Mouse (Mus musculus): ENCODE data around the gene Zmiz2. TPM values are rescaled to one million over a fixed set of nuclear protein-coding genes. Genes with fewer than 3 reads are reported as not detected.
"Not testable (repeated sequence)": the region's sequence is repeated elsewhere in the genome, so short reads cannot be mapped to it uniquely, and the experiment has no call there.

Zmiz2 gene
- polyA plus RNA-seq, 1 experiment from 2014 or later = 13.8 TPM

DNA sequence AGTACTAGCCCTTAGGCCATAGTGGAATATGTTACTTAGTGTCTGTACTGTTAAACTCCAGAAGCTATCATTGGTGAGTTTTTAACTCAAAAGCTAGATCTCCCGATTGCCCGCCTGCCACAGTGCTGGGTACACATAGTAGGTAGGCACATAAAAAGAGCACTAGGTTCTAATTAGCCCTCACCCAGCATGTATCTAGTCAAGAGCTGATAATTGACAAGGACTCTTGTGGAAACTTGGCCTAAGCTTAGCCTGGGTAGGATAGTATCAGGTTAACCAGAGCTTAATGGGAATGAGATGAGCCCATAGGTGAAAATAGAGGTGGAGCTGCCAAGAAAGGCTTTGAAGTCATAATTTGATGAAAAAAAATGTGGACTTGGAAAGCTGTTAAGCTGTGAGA is 28.2 kb downstream of the Zmiz2 start:
- Histone ChIP-seq H3K4me3 (peak overlapping the region; percentile 95), H3K9me3 (replicated peaks) (no peaks in the 10 kb centered on the region), H3K27ac (replicated peaks) (peak overlapping the region; percentile 99), H3K27me3 (ENCODE audit: low read depth, poor library complexity, severe bottlenecking) (no peaks in the 10 kb centered on the region), H3K36me3 (peaks cover 52% of the 10 kb centered on the region), H3K4me1 (peaks cover 30% of the 10 kb centered on the region)
- no peak for DNase-seq (ENCODE audit: low spot score)
- WGBS = 47% methylated on average over 2 of the region's 2 CpGs

DNA sequence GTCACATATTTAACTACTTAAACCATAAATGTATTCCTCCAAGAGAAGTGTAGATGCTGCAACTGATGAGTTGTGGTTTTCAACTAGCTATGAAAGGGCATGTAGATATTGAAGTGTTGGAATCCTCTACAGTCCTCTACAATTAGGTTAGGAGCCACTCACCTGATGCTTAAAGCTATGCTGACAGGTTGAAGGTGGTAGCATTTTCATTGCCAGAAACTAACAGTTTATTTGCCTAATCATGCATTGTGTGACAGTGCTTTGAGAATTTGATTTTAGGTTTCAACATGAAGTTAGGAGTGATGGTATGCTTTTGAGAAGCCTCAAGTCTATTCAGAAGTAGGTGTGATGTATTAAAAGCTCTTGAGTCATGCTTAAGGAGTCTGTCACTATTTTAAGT is 28.6 kb downstream of the Zmiz2 start:
- peak overlapping the region; percentile 95 for H3K4me3 ChIP-seq
- DNase-seq (ENCODE audit: low spot score) = no peak
- H3K27me3 ChIP-seq (ENCODE audit: low read depth, poor library complexity, severe bottlenecking) = no peaks in the 10 kb centered on the region
- peaks cover 57% of the 10 kb centered on the region for H3K36me3 ChIP-seq
- no peaks in the 10 kb centered on the region for H3K9me3 ChIP-seq (replicated peaks)
- peaks cover 30% of the 10 kb centered on the region for H3K4me1 ChIP-seq
- H3K27ac ChIP-seq (replicated peaks) = no peak overlapping the region

GRCm38 (mm10) chr11:6418751-6419150 is 29.9 kb downstream of the Zmiz2 start:
- H3K4me1 ChIP-seq = peaks cover 30% of the 10 kb centered on the region
- H3K27ac ChIP-seq (replicated peaks) = no peak overlapping the region
- H3K36me3 ChIP-seq = peaks cover 69% of the 10 kb centered on the region
- 93% methylated on average over 5 of the region's 5 CpGs for WGBS
- no peaks in the 10 kb centered on the region for H3K27me3 ChIP-seq (ENCODE audit: low read depth, poor library complexity, severe bottlenecking)
- H3K9me3 ChIP-seq (replicated peaks) = no peaks in the 10 kb centered on the region
- DNase-seq (ENCODE audit: low spot score) = no peak
- H3K4me3 ChIP-seq = peak overlapping the region; percentile 95

GRCm38 (mm10) chr11:6419156-6419555 is 30.3 kb downstream of the Zmiz2 start:
- H3K27me3 ChIP-seq (ENCODE audit: low read depth, poor library complexity, severe bottlenecking); H3K9me3 ChIP-seq (replicated peaks); H3K27ac ChIP-seq (replicated peaks); DNase-seq (ENCODE audit: low spot score); H3K4me3 ChIP-seq: not testable (repeated sequence)
- Histone ChIP-seq H3K36me3 (peaks cover 73% of the 10 kb centered on the region), H3K4me1 (peaks cover 30% of the 10 kb centered on the region)
- 79% methylated on average over 4 of the region's 4 CpGs for WGBS

- no peak overlapping the region for H3K27ac ChIP-seq (replicated peaks)
These were observed 31.4 kb downstream of the Zmiz2 start for GRCm38 (mm10) chr11:6420283-6420703.

DNA sequence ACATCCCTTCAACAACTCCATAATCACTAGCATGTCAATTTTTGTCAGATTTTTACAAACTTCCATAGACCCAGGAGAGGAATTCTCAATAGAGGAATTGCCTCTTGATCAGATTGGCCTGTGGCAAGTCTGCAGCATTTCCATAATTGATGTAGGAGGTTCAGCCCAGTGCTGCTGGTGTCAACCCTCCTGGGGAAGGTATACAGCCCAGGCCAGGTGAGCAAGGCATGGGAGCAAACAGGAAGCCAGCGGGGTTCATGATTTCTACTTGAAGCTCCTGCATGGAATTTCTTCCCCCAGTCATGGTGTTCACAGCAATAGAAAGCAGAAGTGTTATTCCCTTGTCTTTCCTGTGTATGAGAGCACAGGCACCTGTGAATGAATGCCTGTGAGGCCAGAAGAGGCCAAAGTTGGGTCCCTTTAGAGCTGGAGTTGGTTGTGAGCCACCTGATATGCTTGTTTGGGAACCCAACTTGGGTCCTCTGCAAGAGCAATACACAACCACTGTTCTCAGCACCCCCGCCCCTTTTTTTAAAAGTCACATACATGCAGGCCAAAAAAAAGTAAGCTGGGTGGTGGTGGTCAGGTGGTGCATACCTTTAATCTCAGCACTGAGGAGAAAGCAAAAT is 32.0 kb downstream of the Zmiz2 start:
- Histone ChIP-seq H3K9me3 (replicated peaks) (no peaks in the 10 kb centered on the region), H3K27ac (replicated peaks) (no peak overlapping the region), H3K27me3 (ENCODE audit: low read depth, poor library complexity, severe bottlenecking) (no peaks in the 10 kb centered on the region), H3K36me3 (peaks cover 88% of the 10 kb centered on the region), H3K4me3 (no peak overlapping the region), H3K4me1 (peaks cover 19% of the 10 kb centered on the region)
- 69% methylated on average over 2 of the region's 2 CpGs for WGBS
- no peak for DNase-seq (ENCODE audit: low spot score)

More at GRCm38 (mm10) chr11:6420283-6420703, 31.4 kb downstream of the Zmiz2 start:
- 40% methylated on average over 1 of the region's 1 CpGs for WGBS
- Histone ChIP-seq H3K4me3 (no peak overlapping the region), H3K9me3 (replicated peaks) (no peaks in the 10 kb centered on the region), H3K4me1 (peaks cover 21% of the 10 kb centered on the region), H3K36me3 (peaks cover 84% of the 10 kb centered on the region), H3K27me3 (ENCODE audit: low read depth, poor library complexity, severe bottlenecking) (no peaks in the 10 kb centered on the region)
- no peak for DNase-seq (ENCODE audit: low spot score)

GRCm38 (mm10) chr11:6430186-6430585 is 41.3 kb downstream of the Zmiz2 start:
- 95% methylated on average over 7 of the region's 7 CpGs for WGBS
- H3K4me3 ChIP-seq = no peak overlapping the region
- no peaks in the 10 kb centered on the region for H3K4me1 ChIP-seq
- H3K36me3 ChIP-seq = peaks cover 98% of the 10 kb centered on the region
- no peak overlapping the region for H3K27ac ChIP-seq (replicated peaks)
- H3K9me3 ChIP-seq (replicated peaks) = no peaks in the 10 kb centered on the region
- H3K27me3 ChIP-seq (ENCODE audit: low read depth, poor library complexity, severe bottlenecking) = no peaks in the 10 kb centered on the region
- DNase-seq (ENCODE audit: low spot score) = no peak

GRCm38 (mm10) chr11:6436442-6436841 is 47.6 kb downstream of the Zmiz2 start:
- Histone ChIP-seq H3K27ac (replicated peaks) (no peak overlapping the region), H3K4me3 (no peak overlapping the region), H3K4me1 (no peaks in the 10 kb centered on the region), H3K36me3 (peaks cover 96% of the 10 kb centered on the region), H3K9me3 (replicated peaks) (no peaks in the 10 kb centered on the region), H3K27me3 (ENCODE audit: low read depth, poor library complexity, severe bottlenecking) (no peaks in the 10 kb centered on the region)
- WGBS = 71% methylated on average over 8 of the region's 8 CpGs
- peak; percentile 51 for DNase-seq (ENCODE audit: low spot score)

GRCm38 (mm10) chr11:6437667-6438066 is 48.8 kb downstream of the Zmiz2 start:
- peaks cover 2% of the 10 kb centered on the region; the same call in 1 of the 2 replicates for H3K4me1 ChIP-seq
- H3K27me3 ChIP-seq (ENCODE audit: low read depth, poor library complexity, severe bottlenecking) = no peaks in the 10 kb centered on the region
- H3K27ac ChIP-seq (replicated peaks) = no peak overlapping the region
- H3K4me3 ChIP-seq = no peak overlapping the region
- H3K9me3 ChIP-seq (replicated peaks) = no peaks in the 10 kb centered on the region
- no peak for DNase-seq (ENCODE audit: low spot score)
- H3K36me3 ChIP-seq = peaks cover 94% of the 10 kb centered on the region
- 89% methylated on average over 2 of the region's 2 CpGs for WGBS

DNA sequence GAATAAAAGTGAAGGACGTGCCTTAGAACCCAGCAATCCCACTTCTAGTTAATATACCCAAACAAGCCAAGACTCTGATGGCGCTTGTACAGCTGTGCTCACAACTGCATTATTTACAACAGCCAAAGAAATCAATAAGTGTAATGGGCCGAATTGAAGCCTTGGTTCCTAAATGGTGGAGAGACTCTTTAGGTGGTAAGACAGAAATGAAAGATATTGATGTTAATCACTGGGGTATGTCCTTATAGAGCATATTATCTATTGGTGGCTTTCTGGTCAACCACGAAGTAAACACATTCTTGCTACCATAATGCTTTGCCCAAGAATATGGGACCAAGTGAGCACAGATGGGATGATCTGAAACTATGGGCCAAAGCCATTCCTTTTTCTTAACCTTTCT is 51.3 kb downstream of the Zmiz2 start:
- DNase-seq (ENCODE audit: low spot score) = no peak

DNA sequence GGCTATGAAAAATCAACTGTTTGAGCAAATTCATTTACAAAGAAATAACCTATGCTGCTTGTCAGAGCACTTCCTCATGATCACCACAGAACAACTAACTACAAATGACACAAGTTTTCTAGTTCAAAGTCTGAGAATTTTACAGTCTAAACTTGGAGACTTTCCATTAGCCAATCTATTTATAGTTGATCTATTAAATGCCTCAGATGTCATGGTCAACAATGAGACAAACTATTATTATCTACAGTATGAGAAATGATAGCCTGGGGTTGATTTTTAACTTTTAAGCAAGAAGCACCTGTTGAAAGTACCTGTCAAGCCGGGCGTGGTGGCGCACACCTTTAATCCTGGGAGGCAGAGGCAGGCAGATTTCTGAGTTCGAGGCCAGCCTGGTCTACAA is 53.7 kb downstream of the Zmiz2 start:
- H3K27me3 ChIP-seq (ENCODE audit: low read depth, poor library complexity, severe bottlenecking) = no peaks in the 10 kb centered on the region
- no peaks in the 10 kb centered on the region for H3K9me3 ChIP-seq (replicated peaks)
- peaks cover 46% of the 10 kb centered on the region for H3K36me3 ChIP-seq
- H3K4me1 ChIP-seq = peaks cover 14% of the 10 kb centered on the region
- no peak overlapping the region for H3K27ac ChIP-seq (replicated peaks)
- peak overlapping the region; percentile 75 for H3K4me3 ChIP-seq
- 96% methylated on average over 4 of the region's 4 CpGs for WGBS
- DNase-seq (ENCODE audit: low spot score) = no peak

More for the DNA sequence above, 51.3 kb downstream of the Zmiz2 start:
- H3K27ac ChIP-seq (replicated peaks) = no peak overlapping the region
- WGBS = 93% methylated on average over 4 of the region's 4 CpGs
- H3K27me3 ChIP-seq (ENCODE audit: low read depth, poor library complexity, severe bottlenecking) = no peaks in the 10 kb centered on the region
- H3K9me3 ChIP-seq (replicated peaks) = no peaks in the 10 kb centered on the region
- peaks cover 70% of the 10 kb centered on the region for H3K36me3 ChIP-seq
- no peak overlapping the region for H3K4me3 ChIP-seq
- peaks cover 11% of the 10 kb centered on the region for H3K4me1 ChIP-seq

DNA sequence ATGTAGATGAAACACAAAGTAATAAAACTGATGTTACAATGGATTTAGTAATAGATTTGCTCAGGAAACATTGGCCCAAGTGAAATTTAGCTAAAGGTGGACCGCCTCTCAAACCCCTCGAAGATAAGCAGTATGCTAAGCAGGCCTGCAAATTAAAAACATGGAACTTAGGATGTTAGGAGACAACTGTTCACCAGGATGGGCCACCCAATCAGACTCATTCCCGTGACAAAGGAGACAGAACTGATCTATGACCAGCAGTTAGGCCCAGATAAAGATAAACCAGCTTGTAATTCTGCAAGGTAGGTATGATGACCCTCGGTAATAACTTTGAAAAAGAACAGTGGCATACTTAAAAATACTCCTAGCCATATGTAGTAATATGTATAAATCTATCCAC is 54.2 kb downstream of the Zmiz2 start:
- WGBS = 75% methylated on average over 4 of the region's 4 CpGs

DNA sequence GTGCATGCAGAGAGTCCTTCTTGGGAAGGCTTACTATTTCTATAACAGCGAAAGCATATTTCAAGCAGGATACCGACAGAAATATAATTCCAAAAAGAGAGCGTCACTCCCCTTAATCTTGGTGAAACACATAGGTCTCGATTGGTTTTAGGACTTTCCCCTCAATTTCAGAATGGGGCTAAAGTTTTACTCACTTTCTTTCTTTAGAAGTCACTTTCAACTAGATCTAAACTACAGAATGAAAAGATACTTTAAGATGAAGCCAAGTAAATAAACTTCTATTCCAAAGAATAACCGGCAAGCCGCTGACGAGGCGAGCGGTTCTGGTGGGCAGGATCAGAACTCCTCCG is 54.8 kb downstream of the Zmiz2 start:
- no peak for DNase-seq (ENCODE audit: low spot score)
- 0% methylated on average over 10 of the region's 10 CpGs for WGBS

More for the DNA sequence above, 54.2 kb downstream of the Zmiz2 start:
- no peaks in the 10 kb centered on the region for H3K27me3 ChIP-seq (ENCODE audit: low read depth, poor library complexity, severe bottlenecking)
- H3K4me1 ChIP-seq = peaks cover 14% of the 10 kb centered on the region
- H3K9me3 ChIP-seq (replicated peaks) = no peaks in the 10 kb centered on the region
- H3K27ac ChIP-seq (replicated peaks) = peak overlapping the region; percentile 97
- DNase-seq (ENCODE audit: low spot score) = no peak
- H3K4me3 ChIP-seq = peak overlapping the region; percentile 75
- peaks cover 40% of the 10 kb centered on the region for H3K36me3 ChIP-seq

More for the DNA sequence above, 54.8 kb downstream of the Zmiz2 start:
- Histone ChIP-seq H3K27ac (replicated peaks) (peak overlapping the region; percentile 97), H3K36me3 (peaks cover 34% of the 10 kb centered on the region), H3K9me3 (replicated peaks) (no peaks in the 10 kb centered on the region), H3K27me3 (ENCODE audit: low read depth, poor library complexity, severe bottlenecking) (no peaks in the 10 kb centered on the region), H3K4me3 (peak overlapping the region; percentile 75), H3K4me1 (peaks cover 14% of the 10 kb centered on the region)

Data from midbrain, embryonic 10.5 days (tissue).